Mouse (Mus musculus) 3T3-L1 (cell line): ENCODE results near the gene Tufm.

Experiments used
- DNase-seq: peaks from one replicate; pipeline ENCODE4 v3.0.0-alpha.2; 2015; ENCODE audit warnings: low read depth, low spot score

Gene Tufm

DNA sequence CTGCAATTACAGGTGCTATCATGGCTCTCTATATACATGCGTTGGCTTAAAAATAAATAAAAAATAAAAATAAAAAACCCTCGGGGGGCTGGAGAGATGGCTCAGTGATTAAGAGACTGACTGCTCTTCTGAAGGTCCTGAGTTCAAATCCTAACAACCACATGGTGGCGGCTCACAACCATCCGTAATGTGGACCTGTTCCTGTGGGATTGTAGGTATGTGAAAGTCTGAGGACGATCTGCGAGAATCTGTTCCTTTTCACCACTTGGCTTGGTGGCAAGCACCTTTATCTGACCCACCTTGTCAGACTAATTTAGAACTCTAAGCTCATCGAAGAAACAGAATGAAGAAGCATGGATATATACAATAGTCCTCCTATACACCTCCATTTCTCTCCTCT, 12.3 kb downstream of the Tufm start:
- DNase-seq: no peak

DNA sequence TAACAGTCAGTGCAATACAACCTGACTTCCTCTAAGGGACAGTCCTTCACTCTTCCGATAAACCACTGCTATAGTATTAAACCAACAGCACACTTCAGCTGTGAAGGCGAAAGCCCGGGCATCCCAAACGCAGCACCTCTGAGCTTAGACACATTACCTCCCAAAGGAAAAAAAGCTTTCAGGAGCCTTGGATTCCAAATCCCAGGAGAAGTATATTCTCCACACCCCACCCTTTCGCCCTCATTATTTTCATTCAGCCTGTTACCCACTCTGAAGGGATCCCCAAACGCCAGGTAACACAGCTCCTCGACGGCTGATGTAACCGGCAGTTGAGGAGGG, 14.5 kb downstream of the Tufm start:
- no peak for DNase-seq

DNA sequence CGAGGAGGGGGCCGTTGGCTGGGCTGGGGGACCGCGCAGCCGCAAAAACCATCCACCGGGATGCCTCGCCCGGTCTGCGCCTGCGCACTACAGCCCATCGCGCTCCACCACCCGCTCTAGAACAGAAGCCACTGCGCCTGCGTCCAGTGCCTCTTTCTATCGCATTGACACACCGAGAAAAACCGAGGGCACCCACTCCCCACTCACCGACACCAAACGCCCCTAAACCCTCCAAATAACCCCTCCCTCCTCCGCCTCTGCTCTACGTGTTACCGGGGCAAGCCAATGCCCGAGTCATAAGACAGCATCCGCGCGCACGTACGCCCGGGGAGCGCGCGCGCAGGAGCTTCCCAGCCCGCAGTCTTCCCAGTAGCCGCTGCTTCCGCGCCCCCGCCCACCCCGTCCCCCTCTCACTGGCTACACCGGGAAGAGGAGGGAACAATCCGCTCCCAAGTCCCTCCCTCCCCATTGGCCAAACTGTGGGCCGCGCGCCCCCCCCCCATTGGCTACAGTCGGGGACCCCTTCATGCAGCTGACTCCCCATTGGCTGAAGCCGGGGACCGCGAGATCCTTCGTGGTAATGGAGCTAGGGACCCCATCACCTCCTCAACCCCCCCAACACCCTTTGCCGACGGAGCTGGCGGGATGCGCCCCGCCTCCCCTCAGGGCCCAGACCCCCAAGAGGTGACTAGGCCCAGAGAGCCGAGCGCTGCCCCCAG, 15.0 kb downstream of the Tufm start:
- DNase-seq: peak; percentile 94

DNA sequence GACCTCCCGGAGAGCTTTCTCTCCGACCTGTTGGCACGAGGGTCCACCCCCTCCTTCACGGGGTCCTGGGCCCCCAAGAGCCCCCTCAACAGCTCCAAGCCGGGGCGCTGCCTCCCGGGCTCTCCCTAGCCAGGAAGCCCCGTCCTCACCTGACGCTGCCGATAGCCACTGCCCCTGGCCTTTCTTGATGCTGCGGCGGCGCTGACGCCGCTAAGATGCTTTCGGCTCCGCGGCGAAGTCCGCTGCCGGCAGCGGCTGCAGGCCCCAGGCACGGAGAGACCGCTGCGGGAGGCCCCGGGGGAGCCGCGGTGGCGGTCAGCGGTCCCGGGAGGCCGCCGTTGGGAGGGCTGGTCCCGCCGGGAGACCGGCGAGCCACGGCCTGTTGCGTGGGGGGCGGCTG, 15.6 kb downstream of the Tufm start:
- no peak for DNase-seq

DNA sequence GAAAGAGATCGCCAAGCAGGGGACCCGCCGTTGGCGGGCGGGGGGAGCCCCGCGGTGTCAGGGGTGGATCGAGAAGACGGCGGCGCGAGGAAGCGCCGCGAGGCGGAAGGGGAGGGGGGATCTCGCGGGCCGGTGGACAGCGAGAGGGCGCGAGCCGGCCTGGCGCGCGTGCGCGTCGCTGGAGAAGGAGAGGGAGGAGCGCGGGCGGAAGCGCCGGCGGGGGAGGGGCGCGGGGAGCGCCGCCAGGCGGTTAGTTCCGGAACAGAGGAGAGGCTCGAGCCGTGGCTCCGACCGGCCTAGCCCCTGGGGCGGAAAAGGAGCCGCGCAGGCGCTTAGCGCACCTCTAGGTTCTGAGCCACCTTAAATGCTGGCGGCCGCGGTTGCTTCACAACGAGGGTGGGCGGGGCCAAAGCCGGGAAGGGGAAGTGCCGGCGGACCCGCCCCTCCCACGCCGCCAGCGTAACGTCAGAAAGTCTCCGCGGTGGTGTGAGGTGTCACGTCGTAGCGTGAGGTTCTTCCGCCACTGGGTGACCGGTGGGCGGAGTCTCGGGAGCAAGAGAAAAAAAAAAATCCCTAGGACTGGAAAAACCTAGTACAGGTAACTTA, 16.2 kb downstream of the Tufm start, which contains the start of gene Atxn2l:
TSS of gene Atxn2l (minus strand) at position 165 of the 606 bp plus-strand sequence.
- DNase-seq: peak; percentile 96

DNA sequence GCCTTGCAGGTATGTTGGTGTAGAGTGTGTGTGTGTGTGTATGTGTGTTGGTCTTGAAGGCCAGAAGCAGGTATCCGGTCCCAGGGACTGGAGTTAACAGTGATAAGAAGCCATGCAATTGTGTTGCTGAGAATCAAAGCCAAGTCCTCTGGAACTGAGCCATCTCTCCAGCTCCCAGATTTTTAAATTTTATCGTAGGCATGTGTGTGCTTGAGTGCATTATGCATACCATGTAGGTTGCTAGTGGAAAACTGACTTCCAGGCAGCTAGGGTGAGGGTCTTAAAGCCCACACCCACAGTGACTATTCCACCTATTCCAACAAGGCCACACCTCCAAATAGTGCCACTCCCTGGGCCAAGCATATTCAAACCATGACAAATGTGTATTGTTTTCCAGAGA, 17.8 kb downstream of the Tufm start:
- no peak for DNase-seq

DNA sequence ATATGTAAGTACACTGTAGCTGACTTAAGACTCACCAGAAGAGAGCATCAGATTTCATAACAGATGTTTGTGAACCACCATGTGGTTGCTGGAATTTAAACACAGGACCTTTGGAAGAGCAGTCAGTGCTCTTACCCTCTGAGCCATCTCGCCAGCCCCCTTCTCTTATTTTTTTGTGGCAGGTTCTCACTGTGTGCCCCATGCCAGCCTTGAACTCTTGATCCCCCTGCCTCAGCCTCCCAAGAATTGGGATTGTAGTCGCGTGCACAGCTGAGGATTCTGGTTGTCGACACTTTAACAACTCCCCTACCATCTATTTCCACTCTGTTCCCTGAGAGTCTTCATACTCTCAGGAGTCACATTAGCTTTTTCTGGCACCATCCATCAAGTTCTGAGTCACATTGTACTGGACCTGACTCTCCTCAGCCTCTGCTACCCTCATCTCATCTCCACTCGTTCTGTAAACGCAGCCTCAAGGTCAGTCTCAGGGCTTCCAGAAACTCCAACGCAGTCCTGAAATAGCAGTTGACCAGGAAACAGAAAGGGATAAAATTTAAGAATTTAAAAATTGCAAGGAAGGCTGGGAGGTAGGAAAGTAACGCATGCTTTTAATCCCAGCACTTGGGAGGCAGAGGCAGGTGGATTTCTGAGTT, 20.1 kb downstream of the Tufm start:
- no peak for DNase-seq

DNA sequence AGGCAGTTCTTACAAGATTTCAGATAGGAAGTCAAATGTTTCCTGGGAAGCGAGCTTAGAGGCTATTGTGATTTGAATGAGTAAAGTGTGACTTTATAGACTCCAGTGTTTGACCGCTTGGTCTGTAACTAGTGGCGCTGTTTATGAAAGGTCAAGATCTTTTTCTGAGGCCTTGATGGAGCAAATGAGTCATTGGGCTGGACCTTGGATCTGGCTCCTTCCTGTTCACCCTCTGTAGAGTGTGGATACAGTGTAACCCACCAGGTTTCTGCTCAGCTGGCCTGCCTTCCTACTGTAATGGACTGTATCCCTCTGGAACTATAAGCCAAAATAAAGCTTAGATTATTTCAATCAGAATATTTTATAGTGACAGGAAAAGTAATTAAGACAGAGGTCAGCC, 24.1 kb downstream of the Tufm start:
- peak; percentile 69 for DNase-seq

DNA sequence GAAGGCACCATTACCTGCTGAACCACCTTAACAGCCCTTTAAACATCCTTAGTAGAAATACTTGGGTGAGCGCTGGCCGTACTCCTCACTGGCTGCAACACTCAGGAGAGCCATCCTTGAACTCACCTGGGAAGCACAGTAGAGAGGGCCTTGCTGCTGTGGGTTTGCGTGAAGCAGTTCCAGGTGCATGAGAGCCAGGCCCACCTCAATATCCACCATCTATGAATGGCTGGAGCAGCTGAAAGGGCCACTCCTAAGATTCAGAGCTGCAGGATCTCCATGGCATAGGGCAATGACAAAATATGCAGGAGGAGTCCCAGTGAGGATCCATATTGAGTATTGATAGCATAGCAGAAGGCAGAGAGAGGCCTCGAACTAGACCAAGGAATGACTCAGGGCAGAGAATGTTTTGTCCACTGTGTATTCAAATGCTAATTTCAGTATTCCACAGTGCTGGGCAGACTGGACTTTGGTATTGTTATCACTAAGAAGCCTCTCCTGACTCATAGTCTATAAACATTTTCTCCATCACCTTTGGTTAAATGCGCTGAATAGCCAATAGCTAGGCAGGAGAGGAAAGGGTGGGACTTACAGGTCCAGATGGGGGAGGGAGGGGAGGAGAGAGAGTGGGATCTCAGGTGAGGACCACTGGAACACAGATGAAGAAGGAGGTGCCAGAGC, 31.2 kb downstream of the Tufm start:
- DNase-seq: no peak

DNA sequence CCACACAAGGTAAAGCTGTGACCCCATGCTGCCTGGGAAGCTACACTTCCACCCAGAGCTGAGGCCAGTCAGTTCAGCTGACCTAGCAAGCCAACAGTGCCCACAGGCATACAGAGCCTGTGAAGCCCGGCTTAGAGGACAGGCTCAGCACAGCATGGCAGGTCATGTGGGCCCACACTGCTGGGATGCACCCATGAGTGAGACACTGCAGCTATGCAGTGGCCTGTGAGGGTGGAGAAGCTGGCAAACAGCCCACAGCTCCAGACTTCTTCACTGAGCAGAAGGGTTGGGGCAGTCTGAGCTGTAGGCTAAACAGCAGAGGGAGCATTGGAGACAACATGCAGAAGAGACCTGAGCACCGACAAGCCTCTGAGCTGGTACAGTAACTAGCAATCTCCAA, 32.4 kb downstream of the Tufm start:
- DNase-seq: peak; percentile 40

DNA sequence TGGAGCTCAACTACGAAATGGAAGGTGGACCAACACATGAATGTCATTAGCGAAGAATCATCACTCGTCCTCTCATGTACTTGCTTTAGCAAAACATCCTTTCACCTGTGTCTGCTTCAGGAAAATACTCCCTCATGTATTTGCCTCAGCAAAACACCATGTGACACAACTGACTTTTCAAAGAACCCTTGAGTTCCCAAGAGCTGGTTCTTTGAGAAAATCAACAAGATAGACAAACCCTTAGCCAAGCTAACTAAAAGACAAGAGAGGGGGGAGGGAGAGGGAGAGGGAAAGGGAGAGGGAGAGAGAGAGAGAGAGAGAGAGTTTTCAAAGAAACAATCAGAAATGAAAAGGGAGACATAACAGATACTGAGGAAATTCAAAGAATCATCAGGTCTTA, 36.2 kb downstream of the Tufm start:
- DNase-seq: no peak

DNA sequence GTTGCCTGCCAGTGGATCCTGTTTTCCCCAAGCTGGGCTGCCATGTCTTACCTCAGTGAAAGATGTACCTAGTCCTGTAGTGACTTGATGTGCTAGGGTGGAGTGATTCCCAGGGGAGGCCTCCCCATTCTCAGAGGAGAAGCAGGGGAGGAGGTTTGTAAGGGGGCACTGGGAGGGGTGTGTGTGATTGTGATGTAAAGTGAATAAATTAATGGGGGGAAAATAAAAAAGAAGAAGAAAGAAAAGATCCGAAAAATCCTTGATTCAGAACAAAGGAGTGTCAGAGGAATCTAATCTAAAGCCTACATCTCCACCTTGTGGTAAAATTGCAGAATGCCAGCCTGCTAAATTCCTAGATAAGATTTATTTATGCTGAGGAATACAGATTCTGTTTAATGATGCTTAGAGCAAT, 41.0 kb downstream of the Tufm start:
- peak; percentile 74 for DNase-seq

DNA sequence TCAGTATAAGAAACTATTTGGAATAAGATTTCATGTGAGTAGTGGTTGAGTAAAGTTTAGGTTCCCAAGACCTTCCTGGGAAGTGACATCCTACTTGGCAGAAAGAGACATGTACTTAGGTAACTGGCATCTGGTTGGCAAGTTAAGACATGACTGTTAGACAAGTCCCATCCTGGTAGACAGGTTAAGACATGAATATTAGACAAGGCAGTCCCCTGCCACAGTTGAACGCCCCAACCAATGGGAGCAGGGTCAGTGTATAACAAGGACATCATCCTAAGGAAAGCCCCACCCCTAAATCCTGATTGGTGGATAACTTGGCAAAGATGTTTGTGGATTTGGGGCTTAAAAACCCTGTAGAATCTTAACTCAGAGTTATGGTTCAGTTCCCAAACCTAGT, 46.3 kb downstream of the Tufm start:
- no peak for DNase-seq

DNA sequence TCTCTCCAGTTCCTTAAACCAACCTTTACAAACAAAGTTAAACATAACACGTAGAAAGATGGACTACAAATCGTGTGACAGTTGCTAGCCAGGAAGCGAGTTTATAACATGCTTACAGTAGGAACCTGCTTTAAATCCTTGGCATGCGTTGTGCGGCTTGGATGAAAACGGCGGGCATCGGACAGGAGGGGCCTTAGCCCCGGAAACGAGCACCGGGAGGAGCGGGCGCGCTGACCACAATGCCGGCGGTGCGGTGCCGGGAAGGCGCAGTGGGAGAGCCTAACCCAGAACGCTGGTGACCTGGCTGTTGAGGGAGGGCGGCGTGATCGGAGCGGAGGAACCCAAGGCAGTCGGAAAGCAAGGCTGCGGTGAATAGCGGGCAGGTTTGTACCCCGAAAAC, 48.6 kb downstream of the Tufm start:
- DNase-seq: no peak

DNA sequence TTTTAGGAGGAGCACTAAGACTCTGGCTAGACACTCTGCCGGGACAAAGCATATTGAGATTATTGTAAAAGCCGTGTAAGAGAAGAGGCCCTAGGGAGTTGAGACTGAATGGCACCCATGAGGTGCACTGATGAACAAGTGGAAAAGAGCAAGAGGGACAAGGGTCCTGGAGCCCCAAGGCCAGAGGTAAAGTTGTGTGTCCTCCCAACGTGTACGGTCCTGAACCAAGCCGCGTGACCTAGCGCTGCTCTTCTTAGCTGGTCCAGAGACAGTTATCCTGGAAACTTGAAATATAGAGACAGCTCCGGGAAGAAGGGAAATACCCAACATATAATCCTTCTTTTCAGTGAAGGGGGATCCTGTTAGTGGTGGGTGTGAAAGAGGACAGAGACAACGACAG, 49.3 kb downstream of the Tufm start:
- no peak for DNase-seq

DNA sequence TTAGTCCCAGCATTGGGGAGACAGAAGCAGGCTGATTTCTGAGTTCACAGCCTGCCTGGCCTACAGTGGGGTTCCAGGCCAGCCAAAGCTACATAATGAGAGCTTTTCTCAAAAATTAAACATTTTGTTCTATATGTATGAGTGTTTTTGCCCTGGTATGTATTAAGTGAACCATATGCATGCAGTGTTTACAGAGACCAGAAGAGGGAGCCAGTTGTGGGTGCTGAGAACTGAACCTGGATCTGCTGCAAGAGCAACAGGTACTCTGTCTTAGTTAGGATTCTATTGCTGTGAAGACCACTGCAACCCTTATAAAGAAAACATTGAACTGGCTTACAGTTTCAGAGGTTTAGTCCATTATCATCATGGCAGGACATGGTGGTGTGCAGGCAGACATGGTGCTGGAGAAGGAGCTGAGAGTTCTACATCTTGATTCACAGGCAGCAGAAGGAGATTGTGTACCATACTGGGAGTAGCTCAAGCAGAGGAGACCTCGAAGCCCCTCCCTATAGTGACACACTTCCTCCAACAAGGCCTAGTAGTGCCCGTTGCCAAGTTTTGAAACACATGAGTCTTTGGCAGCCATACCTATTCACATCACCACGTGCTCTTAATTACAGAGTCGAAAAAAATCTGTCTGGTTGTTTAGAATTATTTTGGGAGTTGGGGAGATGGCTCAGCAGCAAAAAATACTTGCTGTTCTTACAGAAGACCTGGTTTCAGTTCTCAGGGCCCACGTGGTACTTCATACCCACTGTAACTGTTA, 50.8 kb downstream of the Tufm start:
- peak; percentile 55 for DNase-seq
